Mouse (Mus musculus) liver, embryonic 14.5 days (tissue): Measurements from ENCODE around the gene Pdxp.

ENCODE experiments used
- CTCF ChIP-seq: IDR thresholded peaks from 2 replicates; pipeline ENCODE4 v1.5.1; 2016; ENCODE audit warnings: antibody characterized with exemption, low read depth, control low read depth
- EP300 ChIP-seq: IDR thresholded peaks from 2 replicates; pipeline ENCODE4 v1.6.1; 2016; ENCODE audit warnings: antibody characterized with exemption, low read depth

- no peak for TF ChIP-seq CTCF
- no peak for TF ChIP-seq EP300
These were observed at the start of gene Pdxp for GRCm38 (mm10) chr15:78913632-78914090.
